7 mouse cellular contexts compared by ENCODE assay signal in the genomic region with DNA sequence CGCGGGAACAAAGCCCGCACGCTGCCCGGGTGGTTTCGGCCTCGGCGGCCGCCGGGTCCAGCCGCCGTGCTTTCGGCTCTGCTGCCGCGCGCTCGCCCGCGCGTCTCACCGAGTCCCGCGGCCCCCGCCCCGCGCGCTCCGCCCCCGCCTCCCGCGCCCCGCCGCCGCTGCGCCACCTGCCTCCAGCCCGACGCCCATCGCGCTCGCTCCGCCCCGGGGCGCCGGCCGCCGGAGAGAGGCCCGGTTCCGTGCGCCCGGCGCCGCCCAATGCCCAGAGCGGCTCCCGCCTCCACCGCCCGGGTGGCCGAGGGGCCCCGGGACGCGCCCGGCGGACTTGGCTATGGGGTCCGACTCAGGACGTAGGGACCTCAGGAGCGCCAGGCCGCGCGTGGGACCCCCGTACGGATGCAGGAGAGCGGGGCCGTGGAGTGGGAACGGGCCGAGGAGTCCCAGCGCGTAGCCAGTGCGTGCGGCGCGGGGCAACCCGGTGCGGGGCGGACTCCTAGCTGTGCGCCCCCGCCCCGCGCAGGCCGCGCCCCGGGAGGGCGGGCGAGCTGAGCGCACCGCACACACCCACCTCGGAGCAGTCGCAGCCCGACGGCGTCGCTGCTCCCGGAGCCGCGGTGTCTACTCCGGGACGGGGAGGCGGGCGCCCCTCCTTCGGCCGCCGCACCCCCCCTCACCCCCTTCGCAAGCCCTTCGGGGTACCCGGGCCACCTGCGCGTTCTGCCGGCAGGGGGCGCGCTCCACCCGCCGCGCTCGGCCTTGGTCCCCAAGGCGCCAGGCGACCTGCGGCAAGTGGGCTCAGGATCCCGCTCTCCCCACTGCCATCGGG. TPM values are rescaled to one million over a fixed set of nuclear protein-coding genes. Genes with fewer than 3 reads are reported as not detected.
DNase-seq lines count a peak whose midpoint lies in the region; ATAC-seq lines count a peak whose summit lies in the region.

No protein-coding gene starts in this region.

- peak; percentile 85 for DNase-seq in adrenal gland, postnatal 25 days
- DNase-seq in embryo, embryonic 9.5 days (ENCODE audit: extremely low spot score): peak; percentile 82
- peak; percentile 77 to 78 for DNase-seq in gastrocnemius, postnatal 4 days (ENCODE audit: low spot score in 2 of 2)
- peak; percentile 92 for DNase-seq in midbrain, embryonic 14.5 days
- DNase-seq in spleen, postnatal 10 days (ENCODE audit: low spot score in 2 of 2): peak; percentile 87 to 89

- WGBS in intestine, embryonic 16.5 days: under 1% methylated on average over 74 of the region's 127 CpGs
- WGBS in limb, embryonic 13.5 days: under 1% methylated on average over 80 of the region's 127 CpGs
- WGBS in midbrain, embryonic 14.5 days: under 1% methylated on average over 113 of the region's 127 CpGs

- no peaks in the 10 kb centered on the region for H3K9me3 ChIP-seq in intestine, embryonic 16.5 days (ENCODE audit: control insufficient read depth, low read length)
- H3K9me3 ChIP-seq in limb, embryonic 13.5 days: no peaks in the 10 kb centered on the region
- no peaks in the 10 kb centered on the region for H3K9me3 ChIP-seq in midbrain, embryonic 14.5 days (ENCODE audit: control insufficient read depth, low read length)

- peak; percentile 90 for ATAC-seq in intestine, embryonic 16.5 days
- ATAC-seq in limb, embryonic 13.5 days (ENCODE audit: low FRiP score, low read depth): peak; percentile 69
- ATAC-seq in midbrain, embryonic 14.5 days (ENCODE audit: low FRiP score, low TSS enrichment): peak; percentile 80

- H3K9ac ChIP-seq in intestine, embryonic 16.5 days (ENCODE audit: low read depth, low read length): peak overlapping the region; percentile 81
- peak overlapping the region; percentile 78 for H3K9ac ChIP-seq in limb, embryonic 13.5 days
- H3K9ac ChIP-seq in midbrain, embryonic 14.5 days (replicated peaks; ENCODE audit: low read length): peak overlapping the region; percentile 83

- peak overlapping the region; percentile 99 for H3K4me2 ChIP-seq in intestine, embryonic 16.5 days (ENCODE audit: low read depth, low read length)
- peak overlapping the region; percentile 97 for H3K4me2 ChIP-seq in limb, embryonic 13.5 days (replicated peaks)
- peak overlapping the region; percentile 61 for H3K4me2 ChIP-seq in midbrain, embryonic 14.5 days (ENCODE audit: low read length)

- H3K4me3 ChIP-seq in intestine, embryonic 16.5 days (ENCODE audit: low read length): peak overlapping the region; percentile 77
- H3K4me3 ChIP-seq in limb, embryonic 13.5 days: peak overlapping the region; percentile 75
- peak overlapping the region; percentile 72 for H3K4me3 ChIP-seq in midbrain, embryonic 14.5 days (replicated peaks; ENCODE audit: low read depth, low read length)

- H3K36me3 ChIP-seq in intestine, embryonic 16.5 days (ENCODE audit: control insufficient read depth, insufficient read depth, low read length): no peaks in the 10 kb centered on the region
- no peaks in the 10 kb centered on the region for H3K36me3 ChIP-seq in limb, embryonic 13.5 days
- peaks cover 8% of the 10 kb centered on the region for H3K36me3 ChIP-seq in midbrain, embryonic 14.5 days (ENCODE audit: control insufficient read depth, insufficient read depth, low read length)

- H3K27ac ChIP-seq in intestine, embryonic 16.5 days (ENCODE audit: low read length): peak overlapping the region; percentile 64
- H3K27ac ChIP-seq in limb, embryonic 13.5 days: peak overlapping the region; percentile 15; the same call in 1 of the 2 replicates
- peak overlapping the region; percentile 95 for H3K27ac ChIP-seq in midbrain, embryonic 14.5 days (replicated peaks; ENCODE audit: low read depth, low read length)

- peaks cover 11% of the 10 kb centered on the region for H3K4me1 ChIP-seq in intestine, embryonic 16.5 days (ENCODE audit: control insufficient read depth, insufficient read depth, low read length)
- peaks cover 54% of the 10 kb centered on the region for H3K4me1 ChIP-seq in limb, embryonic 13.5 days
- H3K4me1 ChIP-seq in midbrain, embryonic 14.5 days (ENCODE audit: control insufficient read depth, insufficient read depth, low read length): peaks cover 45% of the 10 kb centered on the region

- H3K27me3 ChIP-seq in intestine, embryonic 16.5 days (replicated peaks; ENCODE audit: control insufficient read depth, insufficient read depth, low read length): peaks cover 43% of the 10 kb centered on the region
- peaks cover 69% of the 10 kb centered on the region for H3K27me3 ChIP-seq in limb, embryonic 13.5 days
- no peaks in the 10 kb centered on the region; the same call in 1 of the 2 replicates for H3K27me3 ChIP-seq in midbrain, embryonic 14.5 days (ENCODE audit: control insufficient read depth, insufficient read depth, low read length)

RNA-seq across cellular contexts. Expression of a gene that starts 20.6 kb away (rescaled TPM):
- 12.2 and 14.1 TPM in 2 replicates for total RNA-seq in adrenal gland, postnatal 25 days (2021)
- 10 to 100 TPM; 18.9 TPM for total RNA-seq in gastrocnemius, postnatal 4 days (2021)
- polyA plus RNA-seq in intestine, embryonic 16.5 days (2015; fragmentation: Nextera tagmentation; extraction: Ambion mirVana): 4.1 and 5.2 TPM in 2 replicates
- 4.3 and 4.8 TPM in 2 replicates for polyA plus RNA-seq in limb, embryonic 13.5 days (2015; fragmentation: Nextera tagmentation; extraction: Ambion mirVana)
- 25.2 and 28.7 TPM in 2 replicates for polyA plus RNA-seq in midbrain, embryonic 14.5 days (2014; fragmentation: Nextera tagmentation; extraction: Ambion mirVana)

RNA-seq across cellular contexts. Expression of a gene that starts 55.7 kb away (rescaled TPM):
- not detected in 2 replicates for total RNA-seq in adrenal gland, postnatal 25 days (2021)
- not detected for total RNA-seq in gastrocnemius, postnatal 4 days (2021)
- polyA plus RNA-seq in intestine, embryonic 16.5 days (2015; fragmentation: Nextera tagmentation; extraction: Ambion mirVana): 0.23 TPM in 1 of 2 replicates, not detected in the other
- not detected in 2 replicates for polyA plus RNA-seq in limb, embryonic 13.5 days (2015; fragmentation: Nextera tagmentation; extraction: Ambion mirVana)
- polyA plus RNA-seq in midbrain, embryonic 14.5 days (2014; fragmentation: Nextera tagmentation; extraction: Ambion mirVana): not detected in 2 replicates

Comparison
In these comparisons a context has a peak if more than half of its experiments do, and no peak if none do; other contexts are left out.
1. Peak in every context shown above with its lines: DNase-seq, ATAC-seq, H3K4me3 ChIP-seq and H3K27ac ChIP-seq.
2. H3K27ac ChIP-seq: peak in every context shown above with its lines; median percentile 95 in midbrain, embryonic 14.5 days; 64 in intestine, embryonic 16.5 days; 15 in limb, embryonic 13.5 days.